Mouse (Mus musculus) right cerebral cortex, postnatal 25 days (tissue): ENCODE data around the gene Tmem183a.

Source experiments
- DNase-seq: peaks from one replicate; pipeline ENCODE4 v3.0.0; 2022

Gene Tmem183a

GRCm38 (mm10) chr1:134361857-134362212 is at the start of gene Tmem183a:
Gene Tmem183a (minus strand): TSS chr1:134361979.
- peak; percentile 98 for DNase-seq

- DNase-seq, result no peak
Observed at GRCm38 (mm10) chr1:134408080-134408479, 46.3 kb upstream of the Tmem183a start.

DNA sequence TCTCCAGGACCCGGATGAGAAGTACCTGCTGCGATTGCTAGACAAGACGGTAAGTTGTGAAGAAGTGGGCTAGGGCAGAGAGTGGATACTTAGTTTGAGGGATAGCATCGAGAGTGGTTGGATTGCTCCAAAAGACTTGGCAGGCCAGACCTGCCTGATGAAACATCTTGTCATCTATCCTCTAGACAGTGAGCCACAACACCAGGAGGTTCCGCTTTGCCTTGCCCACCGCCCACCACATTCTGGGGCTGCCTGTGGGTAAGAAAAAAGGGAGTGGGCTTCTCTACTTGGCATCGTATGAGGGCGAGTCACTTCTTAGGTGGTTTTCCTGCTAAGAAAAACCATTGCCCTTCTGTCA is 44.6 kb upstream of the Tmem183a start:
- no peak for DNase-seq

GRCm38 (mm10) chr1:134405509-134406413 is 44.0 kb upstream of the Tmem183a start, which contains the start of gene Cyb5r1:
Gene Cyb5r1 (plus strand): TSS chr1:134405559.
- DNase-seq, result peak; percentile 58

DNA sequence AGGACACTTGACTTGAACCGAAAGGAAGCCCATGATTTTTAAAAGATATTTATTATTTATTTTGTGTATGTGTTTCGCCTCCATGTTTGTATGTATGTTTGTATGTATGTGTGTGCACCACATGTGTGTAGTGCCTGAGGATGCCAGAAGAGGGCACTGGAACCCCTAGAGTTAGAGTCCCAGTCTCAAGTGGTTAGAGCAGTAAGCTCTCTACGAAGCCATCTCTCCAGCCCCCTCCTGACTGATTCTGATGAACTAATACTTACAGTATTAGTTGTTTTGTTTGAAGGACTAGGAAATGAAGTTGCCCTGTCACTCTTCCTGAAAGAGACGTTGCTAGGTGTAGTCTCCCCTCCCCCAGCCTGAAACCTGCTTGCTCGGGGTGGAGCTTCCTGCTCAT is 38.0 kb upstream of the Tmem183a start:
- DNase-seq, result no peak

DNA sequence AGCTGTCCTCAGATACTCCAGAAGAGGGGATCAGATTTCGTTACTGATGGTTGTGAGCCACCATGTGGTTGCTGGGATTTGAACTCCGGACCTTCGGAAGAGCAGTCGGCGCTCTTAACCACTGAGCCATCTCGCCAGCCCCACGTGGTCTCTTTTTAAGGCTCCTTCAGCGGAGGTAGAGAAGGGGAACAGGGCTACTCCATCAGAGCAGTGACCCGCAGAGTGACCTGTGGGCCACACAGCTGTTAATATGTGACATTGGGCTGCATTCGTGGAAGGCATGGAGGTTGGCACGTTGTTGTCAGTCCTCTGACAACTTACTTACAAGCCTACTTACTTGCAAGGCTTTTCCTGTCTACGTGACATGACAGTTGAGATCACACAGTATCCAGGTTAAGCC is 36.4 kb upstream of the Tmem183a start:
- DNase-seq, result no peak

GRCm38 (mm10) chr1:134393827-134394226 is 32.0 kb upstream of the Tmem183a start:
- no peak for DNase-seq

GRCm38 (mm10) chr1:134385666-134386065 is 23.9 kb upstream of the Tmem183a start, which contains the start of gene 4933406M09Rik:
Gene 4933406M09Rik (plus strand): TSS chr1:134385940.
- no peak for DNase-seq

DNA sequence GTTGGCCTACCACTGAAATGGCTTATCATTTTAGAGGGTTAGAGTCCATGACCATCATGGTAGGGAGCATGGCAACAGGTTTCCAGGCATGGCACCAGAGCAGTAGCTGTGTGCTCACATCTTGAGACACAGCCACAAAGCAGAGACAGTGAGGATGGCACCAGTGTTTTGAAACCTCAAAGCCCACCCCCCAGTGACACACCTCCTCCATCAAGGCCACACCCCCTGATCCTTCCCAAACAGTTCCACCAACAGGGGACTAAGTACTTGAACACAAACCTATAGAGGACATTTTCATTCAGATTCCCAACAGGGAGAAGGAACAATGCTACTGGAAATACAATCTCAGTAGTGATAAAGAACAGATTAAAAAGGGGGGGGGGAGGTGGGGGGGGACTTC is 23.4 kb upstream of the Tmem183a start:
- DNase-seq, result no peak

GRCm38 (mm10) chr1:134384581-134384980 is 22.8 kb upstream of the Tmem183a start:
- DNase-seq, result no peak

- peak; percentile 10 for DNase-seq
Observed at GRCm38 (mm10) chr1:134381795-134382625, 20.2 kb upstream of the Tmem183a start.

DNA sequence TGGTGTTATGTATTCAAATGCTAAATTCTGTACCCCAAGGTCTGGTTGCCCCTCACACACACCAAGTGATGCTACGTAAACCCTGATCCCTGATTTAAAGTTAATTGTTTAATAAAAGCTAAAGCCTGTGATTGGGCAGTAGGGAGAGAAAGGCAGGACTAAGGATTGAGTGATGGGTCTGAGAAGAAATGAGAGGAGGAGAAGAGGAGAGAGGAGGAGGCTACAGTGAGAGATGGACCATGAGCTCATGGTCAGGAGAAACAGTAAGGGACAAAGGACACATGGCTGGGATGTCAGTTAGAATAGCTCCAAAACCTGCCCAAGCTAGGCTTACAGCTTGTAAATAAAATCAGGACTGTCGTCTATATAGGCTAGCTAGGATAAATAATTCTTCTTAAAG is 19.3 kb upstream of the Tmem183a start:
- DNase-seq, result no peak

- DNase-seq, result no peak
Observed at GRCm38 (mm10) chr1:134374124-134374523, 12.3 kb upstream of the Tmem183a start.

- DNase-seq, result peak; percentile 25
Observed at GRCm38 (mm10) chr1:134368777-134369337, 7.1 kb upstream of the Tmem183a start.

DNA sequence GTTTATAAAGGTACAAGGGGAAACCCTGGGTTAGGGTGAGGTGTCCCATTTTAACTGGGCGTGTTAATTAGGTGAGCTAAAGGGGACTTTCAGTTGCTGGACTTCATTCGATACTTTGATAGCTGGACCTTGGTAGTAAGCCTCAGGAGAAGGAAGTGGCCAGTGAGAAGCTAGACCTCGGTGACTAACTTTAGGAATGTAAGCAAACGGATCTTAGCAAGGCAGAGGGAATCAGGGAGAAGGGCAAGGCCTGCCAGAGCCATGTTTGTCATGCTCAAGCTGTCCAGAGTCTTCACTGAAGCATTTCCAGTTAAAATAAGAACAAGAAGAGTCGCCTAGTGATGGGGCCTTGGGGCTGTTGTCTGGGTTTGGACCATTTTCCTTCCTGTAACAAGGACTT is 3.7 kb upstream of the Tmem183a start:
- DNase-seq, result no peak

DNA sequence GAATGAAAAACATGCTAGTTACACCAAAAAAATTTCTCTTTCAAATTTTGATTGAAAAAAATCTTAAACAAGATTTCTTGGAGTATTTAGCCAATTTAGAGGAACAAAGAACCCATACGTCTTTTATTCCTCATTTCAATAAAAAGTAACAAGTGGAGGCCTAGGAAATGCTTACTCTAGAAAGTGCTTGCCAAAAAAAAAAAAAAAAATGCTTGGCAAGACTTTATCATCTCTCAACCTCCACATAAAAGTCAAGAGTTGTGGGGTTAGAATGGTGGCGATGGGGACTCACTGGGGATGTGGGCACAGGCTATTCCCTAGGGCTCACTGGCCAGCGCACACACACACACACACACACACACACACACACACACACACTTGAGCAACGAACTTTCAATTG is 1.4 kb upstream of the Tmem183a start:
- no peak for DNase-seq

GRCm38 (mm10) chr1:134361195-134361856 is 453 bp downstream of the Tmem183a start:
- no peak for DNase-seq

DNA sequence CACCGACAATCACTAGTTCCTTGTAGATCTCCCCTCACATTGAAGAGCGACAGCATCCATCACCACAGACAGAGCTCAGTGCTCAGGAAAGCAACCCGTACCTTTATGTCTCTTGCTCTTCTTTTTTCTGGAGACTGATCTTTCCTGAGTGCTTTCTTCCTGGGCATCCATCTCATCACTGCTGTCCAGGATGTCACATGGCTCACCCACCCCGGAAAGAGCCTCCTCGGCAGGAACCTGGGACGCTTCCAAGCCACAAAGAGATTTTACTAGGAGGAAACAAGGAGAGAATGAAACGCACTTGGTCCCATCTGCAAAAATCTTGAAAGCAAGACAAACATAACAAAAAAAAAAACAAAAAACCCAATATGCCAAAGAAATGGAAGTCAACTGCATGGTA is 1.1 kb downstream of the Tmem183a start:
- no peak for DNase-seq

- DNase-seq, result no peak
Observed at GRCm38 (mm10) chr1:134357461-134357860, 4.3 kb downstream of the Tmem183a start.

DNA sequence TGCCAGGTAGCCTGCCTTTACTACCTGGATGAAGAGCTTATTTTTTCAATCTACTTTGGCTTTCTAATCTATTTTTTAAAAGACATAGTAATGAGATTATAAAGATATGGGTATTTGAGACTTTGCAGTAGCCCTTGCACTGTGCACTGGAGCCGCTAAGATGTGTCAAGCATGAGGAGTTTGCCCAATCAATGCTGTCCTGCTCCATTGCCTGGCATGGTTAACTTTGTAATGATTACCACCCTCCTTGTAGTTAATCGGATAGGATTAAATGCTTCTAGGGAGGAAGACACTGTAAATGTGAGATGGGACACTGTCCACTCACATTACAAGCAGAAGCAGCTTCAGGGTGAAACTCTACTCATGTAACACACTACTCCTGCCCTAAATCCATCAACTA is 8.5 kb downstream of the Tmem183a start:
- no peak for DNase-seq

DNA sequence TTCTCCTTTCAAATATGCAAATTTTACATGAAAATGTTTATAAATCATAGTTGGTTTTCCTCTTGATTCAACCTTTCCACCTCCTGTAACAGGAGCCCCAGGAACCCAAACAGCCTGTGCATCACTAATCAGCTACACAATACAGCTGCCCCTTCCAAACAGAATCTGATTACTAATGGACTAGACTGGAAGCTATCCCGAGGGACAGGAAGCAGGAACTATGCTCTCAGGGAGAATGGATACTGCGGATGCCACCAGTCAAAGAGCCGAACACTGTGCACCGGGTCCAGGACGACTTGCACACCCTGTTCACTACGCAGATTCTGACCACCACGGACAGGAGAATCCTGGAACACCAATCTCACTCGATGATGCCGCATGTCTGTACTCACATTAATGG is 14.0 kb downstream of the Tmem183a start:
- DNase-seq, result no peak

DNA sequence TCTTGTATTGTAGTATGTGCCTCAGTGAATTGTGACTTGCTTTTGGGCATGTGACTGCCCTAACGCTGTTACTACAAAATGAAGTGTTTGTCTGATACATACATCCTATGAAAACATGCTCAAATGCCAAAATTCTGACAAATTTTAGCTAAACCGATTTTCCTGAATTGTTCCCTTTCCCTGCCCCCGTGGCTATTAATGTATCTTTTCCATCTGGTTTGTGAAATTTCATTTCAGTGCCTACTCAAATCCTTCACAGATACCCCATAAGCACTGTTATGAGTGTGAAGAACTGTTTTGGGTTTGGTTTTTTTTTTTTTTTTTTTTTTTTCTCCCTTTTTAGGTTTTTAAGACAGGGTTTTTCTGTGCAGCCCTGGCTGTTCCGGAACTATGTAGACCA is 16.7 kb downstream of the Tmem183a start:
- DNase-seq, result no peak
